Mouse (Mus musculus) layer of hippocampus, adult 8-10 months (tissue): ENCODE data around the gene Ccdc28b. TPM values are rescaled to one million over a fixed set of nuclear protein-coding genes. Genes with fewer than 3 reads are reported as not detected.

Experiments
- DNase-seq, 2 experiments: peaks; one replicate each; pipeline ENCODE4 v3.0.0; 2022; ENCODE audit warnings: low spot score in 2 of 2
- total RNA-seq, 4 experiments: library from RNA; stranded (reverse); gene quantifications; 2 replicates each; pipeline ENCODE4 v1.2.4; 2022

Gene Ccdc28b
- total RNA-seq, 4 experiments from 2014 or later, result 59.2 to 67.4 (median 62.1) TPM

DNA sequence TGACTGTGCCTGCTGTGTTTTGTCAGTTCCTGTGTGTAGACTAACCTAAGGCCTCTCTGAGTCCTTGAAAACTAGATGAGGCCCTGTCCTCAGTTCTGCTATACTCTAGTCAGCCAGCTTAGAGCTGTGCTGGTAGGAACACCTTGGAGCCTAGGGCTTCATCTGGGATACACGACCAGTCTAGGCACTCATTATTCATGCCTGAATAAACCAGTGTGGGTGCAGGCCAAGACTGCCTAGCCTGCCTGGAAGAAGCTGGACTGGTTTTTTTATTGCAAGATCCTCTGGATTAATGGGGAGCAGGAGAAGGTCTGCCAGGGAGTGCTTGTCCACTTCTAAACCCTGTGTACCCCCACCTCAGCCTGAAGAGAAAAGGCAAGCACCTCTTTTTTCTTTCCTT is 36.8 kb downstream of the Ccdc28b start:
- DNase-seq, result no peak

DNA sequence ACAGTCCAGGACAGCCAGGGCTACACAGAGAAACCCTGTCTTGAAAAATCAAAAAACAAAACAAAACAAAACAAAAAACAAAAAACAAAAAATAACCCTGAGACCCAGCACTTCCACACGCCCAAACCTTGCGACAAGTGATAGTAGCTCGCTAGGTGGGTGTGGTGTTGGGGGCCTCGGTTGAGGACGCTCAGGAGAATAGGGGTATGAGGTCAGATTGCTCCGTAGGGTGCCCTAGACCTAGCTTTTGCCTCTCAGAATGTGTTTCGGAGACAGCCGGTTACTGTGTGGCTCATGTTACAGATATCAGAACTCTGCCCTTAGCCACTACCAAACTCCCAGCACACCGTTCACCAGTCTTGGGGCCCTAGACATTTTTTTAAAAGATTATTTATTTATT is 38.0 kb downstream of the Ccdc28b start:
- DNase-seq, result no peak

DNA sequence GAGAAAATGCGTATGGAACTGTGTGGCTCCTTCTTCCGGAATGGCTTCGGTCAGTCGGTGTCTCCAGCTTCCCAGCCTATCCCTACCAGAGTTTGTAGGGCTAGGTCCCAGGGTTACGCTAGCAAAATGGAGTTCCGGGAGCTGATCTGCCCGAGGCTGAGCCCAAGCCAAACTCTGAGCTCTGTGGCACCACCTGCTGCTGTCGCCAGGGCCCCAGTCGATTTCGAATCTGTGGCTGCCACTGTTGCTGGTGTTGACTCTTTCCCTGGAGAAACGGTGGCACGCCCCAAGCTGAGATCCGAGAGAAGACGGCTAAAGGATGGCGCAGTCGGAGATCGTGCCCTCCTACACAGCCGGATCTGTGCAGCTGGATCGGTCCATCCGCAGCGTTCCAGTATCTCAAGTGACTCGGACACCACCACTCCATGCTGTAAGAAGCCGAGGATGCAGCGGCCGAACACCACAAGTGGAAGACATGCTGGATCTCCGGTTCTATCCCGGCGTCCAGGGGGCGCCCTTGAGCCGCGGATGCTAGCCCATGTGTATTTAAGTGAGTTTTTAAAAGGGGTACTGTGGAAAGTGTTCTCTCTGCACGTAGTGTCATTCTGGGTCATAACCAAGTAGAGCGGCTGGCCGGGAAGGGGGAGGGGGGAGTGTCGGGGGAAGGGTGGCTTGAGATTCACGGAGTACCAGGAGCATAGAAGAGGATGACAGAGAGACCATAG is 38.7 kb downstream of the Ccdc28b start:
- peak; percentile 73 to 85 for DNase-seq

DNA sequence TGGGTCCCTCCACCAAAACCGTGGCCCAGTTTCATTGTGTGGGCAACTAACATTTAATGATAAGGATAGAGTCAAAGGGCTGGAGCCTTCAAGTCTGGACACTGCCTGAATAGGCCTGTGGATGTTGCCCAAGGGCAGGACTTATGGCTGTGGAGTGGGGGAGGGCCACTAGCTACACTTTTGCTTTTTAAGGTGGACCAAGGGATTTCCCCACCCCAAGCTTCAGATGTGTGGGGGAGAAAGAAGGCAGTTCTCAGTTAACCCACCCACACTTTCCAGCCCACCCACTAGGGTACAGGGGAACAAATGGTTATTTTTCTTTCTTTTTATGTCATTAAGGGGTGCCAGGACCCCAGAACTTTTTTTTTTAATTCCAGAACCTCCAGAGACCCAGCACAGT is 39.4 kb downstream of the Ccdc28b start:
- no peak for DNase-seq

DNA sequence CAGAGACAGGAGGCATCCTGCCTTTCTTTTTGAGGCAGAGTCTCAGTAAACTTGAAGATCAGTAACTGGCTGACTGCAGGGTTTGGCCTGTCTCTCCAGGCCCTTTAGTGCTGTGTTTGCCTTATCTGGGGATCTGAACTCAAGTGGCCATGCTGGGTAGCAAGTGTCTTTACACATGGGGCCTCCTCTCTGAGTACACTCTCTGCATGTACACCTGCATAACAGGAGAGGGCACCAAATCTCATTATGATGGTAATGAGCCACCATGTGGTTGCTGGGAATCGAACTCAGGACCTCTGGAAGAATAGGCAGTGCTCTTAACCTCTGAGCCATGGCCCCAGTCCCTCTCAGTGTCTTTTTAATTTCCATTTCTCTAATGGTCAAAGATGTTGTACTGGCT is 41.5 kb downstream of the Ccdc28b start:
- no peak for DNase-seq

DNA sequence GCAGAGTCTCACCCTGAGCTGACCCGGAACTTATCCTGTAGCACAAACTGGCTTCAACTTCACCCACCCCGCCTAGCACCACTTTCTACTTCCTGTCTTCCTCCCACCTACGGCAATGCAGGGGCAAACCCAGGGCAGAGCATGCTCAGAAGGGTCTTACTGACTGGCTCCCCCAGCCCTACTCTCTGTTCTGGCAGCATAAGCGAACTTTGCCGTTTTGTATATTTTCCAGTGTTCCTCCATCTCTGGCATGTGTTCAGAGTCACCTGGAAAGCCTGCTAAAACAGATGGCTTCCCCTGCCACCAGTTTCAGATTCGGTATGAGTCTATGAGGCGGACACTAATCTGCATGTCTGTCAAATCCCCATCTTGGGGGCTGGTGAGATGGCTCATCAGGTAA is 43.4 kb downstream of the Ccdc28b start:
- DNase-seq, result no peak

DNA sequence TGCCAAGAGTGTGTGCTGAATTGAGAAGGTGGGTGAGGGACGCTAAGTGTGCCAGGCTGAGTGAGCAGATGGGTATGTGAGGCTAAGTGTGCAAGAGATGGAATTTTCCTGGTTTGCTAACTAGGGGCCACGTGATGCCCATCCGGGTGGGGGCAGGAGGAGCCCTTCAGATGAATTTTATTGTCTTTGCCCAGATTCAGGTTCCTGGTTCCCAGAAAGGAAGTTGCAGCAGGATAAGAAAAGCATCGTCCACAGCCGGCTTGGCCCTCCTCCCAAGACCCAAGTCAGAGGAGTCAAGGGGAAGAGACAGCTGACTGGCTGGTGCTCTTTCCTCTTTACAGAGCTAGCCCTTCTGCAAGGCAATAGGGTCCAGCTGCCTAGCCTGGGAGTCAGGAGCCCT is 45.3 kb downstream of the Ccdc28b start, which contains the start of gene Fam167b:
Gene Fam167b (minus strand): TSS at position 84 of the 400 bp plus-strand sequence.
- DNase-seq, result no peak

DNA sequence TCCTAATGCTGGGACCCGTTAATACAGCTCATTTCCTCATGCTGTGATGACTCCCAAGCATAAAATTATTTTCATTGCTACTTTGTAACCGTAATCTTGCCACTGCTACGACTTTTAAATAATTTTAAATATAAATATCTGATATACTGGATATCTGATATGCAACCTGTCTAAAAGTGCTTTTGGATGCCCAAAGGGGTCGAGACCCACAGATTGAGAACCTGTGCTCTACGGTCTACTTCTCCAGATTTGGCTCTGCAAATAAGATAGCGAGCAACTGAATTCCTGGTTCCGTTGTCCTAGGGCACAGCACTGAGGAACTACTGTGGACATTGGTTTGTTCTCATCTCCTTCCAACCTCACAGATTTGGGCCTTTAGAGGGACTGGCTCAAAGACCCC is 46.1 kb downstream of the Ccdc28b start:
- no peak for DNase-seq

DNA sequence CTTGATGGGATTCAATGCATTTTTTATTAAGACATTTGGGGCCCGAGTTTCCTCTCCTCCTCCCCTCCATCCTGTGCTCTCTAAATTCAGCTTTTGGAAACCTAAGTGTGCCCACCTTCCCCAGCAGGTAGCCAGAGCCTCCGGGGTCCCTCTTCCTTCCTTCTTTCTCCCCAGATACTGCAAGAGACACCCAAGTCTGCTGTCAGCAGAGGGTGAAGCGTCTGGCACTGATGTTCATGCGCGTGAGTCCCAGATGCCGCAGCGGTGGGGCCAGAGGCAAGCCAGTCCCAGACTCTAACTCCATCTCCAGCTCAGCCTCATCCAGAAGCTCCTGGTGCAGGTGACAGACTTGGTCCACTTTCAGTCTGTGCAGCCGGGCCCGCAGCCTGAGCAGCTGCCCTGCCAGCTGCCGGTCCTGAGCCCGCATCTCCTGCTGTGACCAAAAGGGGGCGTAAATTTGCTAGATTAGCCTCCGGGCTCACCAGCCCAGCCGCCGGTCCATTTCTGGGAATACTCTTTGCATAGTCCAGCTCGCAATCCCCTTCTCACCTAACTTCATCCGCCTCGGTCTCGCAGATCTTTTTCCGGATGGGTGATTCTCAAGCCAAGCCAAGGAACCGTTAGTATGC is 46.8 kb downstream of the Ccdc28b start:
- peak in 1 of 2 experiments; percentile 50 for DNase-seq

DNA sequence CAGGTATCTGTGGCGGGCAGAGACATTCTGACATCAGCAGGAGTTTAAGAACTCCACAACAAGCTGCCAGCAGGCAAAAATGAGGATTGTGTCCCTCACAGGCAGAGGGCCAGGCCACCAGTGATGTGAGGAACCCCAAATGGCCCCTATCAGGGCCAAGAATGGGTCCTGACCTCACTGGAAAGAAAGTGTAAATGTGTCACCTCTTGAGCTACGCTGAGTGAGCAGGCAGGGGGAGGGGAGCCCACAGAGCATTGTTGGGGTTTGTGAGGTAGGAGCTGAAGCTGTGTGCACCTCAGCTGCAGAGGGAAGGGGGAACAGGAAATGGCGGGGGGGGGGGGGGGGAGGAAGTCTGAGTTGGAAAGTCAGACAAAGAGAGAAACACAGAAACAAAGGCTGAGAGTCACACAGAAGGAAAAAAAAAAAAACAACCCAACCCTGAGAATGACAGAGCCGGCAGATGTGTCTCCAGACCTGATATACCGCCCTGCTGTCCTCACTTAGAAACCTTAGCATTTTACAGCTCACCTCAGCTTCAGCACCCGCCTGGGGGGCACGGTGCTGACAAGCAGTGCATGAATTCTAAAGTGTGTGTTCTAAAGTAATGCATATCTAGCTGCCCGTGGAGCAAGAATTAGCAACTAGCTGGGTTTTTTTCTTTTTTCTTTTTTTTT is 48.4 kb downstream of the Ccdc28b start:
- no peak for DNase-seq

DNA sequence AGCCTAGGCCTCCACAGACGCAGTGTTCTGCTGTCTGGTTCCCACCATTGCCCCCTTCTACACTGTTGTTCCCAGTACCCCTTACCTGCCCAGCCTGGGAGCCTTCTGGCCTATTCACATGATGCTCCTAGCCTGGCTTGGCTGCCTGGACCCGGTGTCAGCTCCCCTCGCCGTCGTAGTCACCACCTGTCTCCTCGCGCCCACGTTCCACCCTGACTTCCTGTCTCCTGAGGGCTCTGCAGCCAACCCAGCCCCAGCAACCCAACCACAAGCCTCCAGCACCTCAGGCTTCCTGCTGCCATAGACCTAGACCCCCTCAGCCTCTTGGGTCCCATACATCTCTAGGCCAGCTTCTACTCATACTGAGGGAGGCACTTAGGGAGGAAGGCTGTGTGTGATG is 50.3 kb downstream of the Ccdc28b start, which contains the start of gene Lck:
Gene Lck (minus strand): TSS at position 212 of the 400 bp plus-strand sequence.
- no peak for DNase-seq

DNA sequence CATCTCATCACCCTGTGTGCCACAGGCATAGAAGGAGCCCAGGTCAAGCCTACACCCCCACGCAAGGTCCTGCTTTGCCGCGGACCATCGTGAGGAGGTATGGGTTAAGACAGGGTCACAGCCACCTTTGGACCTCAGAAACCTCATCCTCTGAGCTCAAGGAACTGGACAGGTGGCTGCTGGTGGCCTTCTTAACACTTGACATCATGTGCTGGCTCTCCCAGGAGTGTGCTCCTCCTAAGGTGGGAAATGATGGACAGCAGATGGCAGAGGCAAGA is 50.7 kb downstream of the Ccdc28b start:
- DNase-seq, result no peak

DNA sequence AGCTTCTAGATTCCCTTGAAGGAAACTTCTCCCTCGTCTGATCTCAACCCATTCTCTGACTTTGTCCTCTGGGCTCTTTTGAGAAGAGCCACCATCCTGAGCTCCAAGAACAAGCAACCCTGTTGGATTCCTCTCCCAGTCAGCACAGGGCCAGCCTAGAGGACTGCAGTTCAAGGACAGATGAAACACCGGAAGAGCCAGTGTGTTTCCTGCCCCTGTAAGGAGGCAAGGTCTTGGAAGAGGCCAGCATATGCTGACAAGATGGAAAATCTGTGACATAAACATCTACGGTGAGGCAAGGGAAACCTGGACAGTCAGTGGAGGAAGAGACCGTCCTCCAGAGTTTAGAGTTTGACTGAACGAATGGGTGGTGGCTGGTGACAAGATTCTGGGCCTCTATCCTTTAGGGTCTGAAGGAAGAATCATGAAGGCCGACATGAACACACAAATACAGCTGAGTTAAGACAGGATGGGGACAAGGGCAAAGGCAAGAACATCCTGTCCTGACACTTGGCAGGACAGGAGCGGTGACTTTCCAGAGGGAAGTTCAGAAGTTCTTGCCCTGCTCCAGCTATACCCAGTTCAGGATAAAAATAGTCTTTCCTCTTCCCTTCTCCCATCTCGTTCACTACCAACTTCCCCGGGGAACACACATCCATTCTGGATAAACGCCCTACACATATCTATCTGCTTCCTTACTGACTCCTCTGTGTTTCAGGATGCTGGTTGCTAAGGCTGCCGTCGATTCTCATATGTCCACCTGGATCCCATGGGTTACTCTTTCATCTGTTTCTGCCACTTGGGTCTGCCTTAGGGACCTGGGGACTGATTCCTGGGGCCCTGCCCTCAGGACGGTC is 51.3 kb downstream of the Ccdc28b start:
- DNase-seq, result no peak

DNA sequence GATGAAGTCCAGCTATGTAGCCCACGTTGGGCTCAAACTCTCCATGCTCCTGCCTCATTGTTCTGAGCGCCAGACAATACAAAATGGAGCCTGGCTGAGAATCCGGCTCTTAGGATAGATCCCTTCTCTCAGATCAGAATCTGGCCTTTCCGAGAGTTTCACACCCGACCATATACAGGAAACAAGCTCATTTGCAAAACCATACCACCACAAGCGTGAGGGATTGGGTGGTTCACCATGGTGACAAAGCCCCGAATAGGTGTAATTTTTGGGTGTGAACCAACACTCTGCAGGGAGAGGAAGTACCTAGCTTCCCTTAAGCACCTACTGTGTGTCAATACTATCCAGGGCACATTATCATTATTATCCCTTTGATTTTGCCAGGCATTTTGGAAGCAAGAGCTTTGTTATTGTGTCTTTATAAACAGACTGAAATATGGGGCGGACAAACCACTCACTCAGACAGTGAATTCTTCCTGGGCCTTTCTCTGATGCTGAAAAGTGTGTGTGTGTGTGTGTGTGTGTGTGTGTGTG is 52.1 kb downstream of the Ccdc28b start:
- DNase-seq, result no peak

DNA sequence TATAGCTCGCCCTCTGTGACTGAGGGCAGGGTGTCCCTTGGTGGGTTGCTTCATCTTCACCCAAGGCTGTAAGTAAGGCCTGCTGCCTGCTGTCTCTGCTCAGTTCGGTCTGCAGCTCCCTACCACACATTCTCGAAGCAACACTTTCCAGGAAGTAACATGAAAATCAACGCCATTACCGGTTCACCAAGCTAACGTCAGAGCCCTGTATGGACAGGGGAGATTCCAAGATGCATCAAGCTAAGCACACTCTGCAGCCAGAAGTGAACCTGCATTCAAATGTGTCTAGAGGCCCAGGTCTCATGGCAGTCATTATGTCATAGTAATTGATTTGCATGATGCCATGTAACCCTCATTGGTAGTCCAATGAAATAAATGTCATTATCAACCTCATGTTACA is 53.7 kb downstream of the Ccdc28b start:
- no peak for DNase-seq

Other genes starting within 250 kb of the Ccdc28b start
- gene Zbtb8a, start 245.8 kb downstream of the Ccdc28b start, total RNA-seq, result 1 to 10 TPM; 2.5 to 4.5 (median 2.9) TPM
- 1 to 10 TPM; 3.4 to 4.6 (median 4.0) TPM for gene Zbtb8b, start 183.1 kb downstream of the Ccdc28b start, total RNA-seq
- 10 to 100 TPM; 57.4 to 64.9 (median 62.5) TPM for gene Bsdc1, start 162.4 kb downstream of the Ccdc28b start, total RNA-seq
- gene Tssk3, start 132.9 kb downstream of the Ccdc28b start, total RNA-seq, result under 1 TPM in 3 of 4 experiments, not detected in 1; 0.25 to 0.29 (median 0.25) TPM
- not detected for gene Fam229a, start 132.8 kb downstream of the Ccdc28b start, total RNA-seq
- gene Marcksl1, start 110.4 kb downstream of the Ccdc28b start, total RNA-seq, result 10 to 100 TPM; 55.9 to 79.7 (median 68.7) TPM
- gene Hdac1, start 81.2 kb downstream of the Ccdc28b start, total RNA-seq, result 10 to 100 TPM; 37.7 to 48.1 (median 44.5) TPM
- gene Lck, start 50.3 kb downstream of the Ccdc28b start, total RNA-seq, result 1 to 10 TPM; 2.4 to 4.7 (median 3.6) TPM
- gene Fam167b, start 45.4 kb downstream of the Ccdc28b start, total RNA-seq, result 1 to 10 TPM in 2 of 4 experiments, under 1 TPM in 1, not detected in 1; 0.70 to 2.4 (median 2.3) TPM
- 100 to 1,000 TPM; 119 to 128 (median 123) TPM for gene Eif3i, start 23.3 kb downstream of the Ccdc28b start, total RNA-seq
- 10 to 100 TPM; 77.3 to 91.3 (median 84.6) TPM for gene Tmem234, start 23.3 kb downstream of the Ccdc28b start, total RNA-seq
- 1 to 10 TPM; 4.0 to 7.9 (median 5.9) TPM for gene Dcdc2b, start 9.7 kb downstream of the Ccdc28b start, total RNA-seq
- 10 to 100 TPM; 27.9 to 42.5 (median 36.0) TPM for gene Iqcc, start 4.8 kb downstream of the Ccdc28b start, total RNA-seq
- 10 to 100 TPM; 42.1 to 46.3 (median 44.6) TPM for gene Txlna, start 17.1 kb upstream of the Ccdc28b start, total RNA-seq
- 100 to 1,000 TPM in 2 of 4 experiments, 10 to 100 TPM in 2; 80.9 to 108 (median 97.7) TPM for gene Kpna6, start 48.8 kb upstream of the Ccdc28b start, total RNA-seq
- gene Tmem39b, start 72.9 kb upstream of the Ccdc28b start, total RNA-seq, result 10 to 100 TPM; 13.4 to 16.0 (median 14.9) TPM
- gene Khdrbs1, start 118.4 kb upstream of the Ccdc28b start, total RNA-seq, result 10 to 100 TPM; 83.3 to 90.1 (median 85.7) TPM
- gene Ptp4a2, start 187.3 kb upstream of the Ccdc28b start, total RNA-seq, result 100 to 1,000 TPM; 138 to 173 (median 144) TPM